Mouse (Mus musculus): ENCODE measurements around the gene Tlk2. TPM values are rescaled to one million over a fixed set of nuclear protein-coding genes. Genes with fewer than 3 reads are reported as not detected.

Gene Tlk2
- polyA plus RNA-seq, 1 experiment from 2014 or later = 43.0 TPM

GRCm38 (mm10) chr11:105152357-105152899 is 26.2 kb upstream of the Tlk2 start:
- no peaks in the 10 kb centered on the region for H3K79me2 ChIP-seq (ENCODE audit: inconsistent target)
- H3K36me3 ChIP-seq (ENCODE audit: inconsistent target) = no peaks in the 10 kb centered on the region
- 83% methylated on average over 11 of the region's 11 CpGs for WGBS (ENCODE audit: missing documents)
- H3K4me3 ChIP-seq (ENCODE audit: inconsistent target) = no peak overlapping the region
- H3K27ac ChIP-seq = no peak overlapping the region

GRCm38 (mm10) chr11:105153068-105153833 is 25.4 kb upstream of the Tlk2 start:
- H3K36me3 ChIP-seq (ENCODE audit: inconsistent target) = no peaks in the 10 kb centered on the region
- 58% methylated on average over 12 of the region's 12 CpGs for WGBS (ENCODE audit: missing documents)
- no peak overlapping the region for H3K27ac ChIP-seq
- H3K4me3 ChIP-seq (ENCODE audit: inconsistent target) = no peak overlapping the region
- H3K79me2 ChIP-seq (ENCODE audit: inconsistent target) = no peaks in the 10 kb centered on the region

- Histone ChIP-seq H3K27ac (no peak overlapping the region), H3K36me3 (ENCODE audit: inconsistent target) (no peaks in the 10 kb centered on the region), H3K4me3 (ENCODE audit: inconsistent target) (no peak overlapping the region), H3K79me2 (ENCODE audit: inconsistent target) (no peaks in the 10 kb centered on the region)
- 94% methylated on average over 4 of the region's 4 CpGs for WGBS (ENCODE audit: missing documents)
Measured at GRCm38 (mm10) chr11:105155915-105156314, 22.7 kb upstream of the Tlk2 start.

- 82% methylated on average over 19 of the region's 19 CpGs for WGBS (ENCODE audit: missing documents)
- Histone ChIP-seq H3K36me3 (ENCODE audit: inconsistent target) (no peaks in the 10 kb centered on the region), H3K27ac (no peak overlapping the region), H3K79me2 (ENCODE audit: inconsistent target) (no peaks in the 10 kb centered on the region), H3K4me3 (ENCODE audit: inconsistent target) (no peak overlapping the region)
Measured at GRCm38 (mm10) chr11:105156748-105157267, 21.8 kb upstream of the Tlk2 start.

GRCm38 (mm10) chr11:105158047-105158446 is 20.6 kb upstream of the Tlk2 start:
- Histone ChIP-seq H3K4me3 (ENCODE audit: inconsistent target) (no peak overlapping the region), H3K36me3 (ENCODE audit: inconsistent target) (no peaks in the 10 kb centered on the region), H3K27ac (no peak overlapping the region), H3K79me2 (ENCODE audit: inconsistent target) (no peaks in the 10 kb centered on the region)

- Histone ChIP-seq H3K79me2 (ENCODE audit: inconsistent target) (no peaks in the 10 kb centered on the region), H3K27ac (no peak overlapping the region), H3K36me3 (ENCODE audit: inconsistent target) (no peaks in the 10 kb centered on the region), H3K4me3 (ENCODE audit: inconsistent target) (no peak overlapping the region)
- 85% methylated on average over 6 of the region's 6 CpGs for WGBS (ENCODE audit: missing documents)
Measured at GRCm38 (mm10) chr11:105159673-105160360, 18.8 kb upstream of the Tlk2 start.

- H3K27ac ChIP-seq = no peak overlapping the region
- WGBS (ENCODE audit: missing documents) = 86% methylated on average over 2 of the region's 2 CpGs
- no peak overlapping the region for H3K4me3 ChIP-seq (ENCODE audit: inconsistent target)
- H3K79me2 ChIP-seq (ENCODE audit: inconsistent target) = no peaks in the 10 kb centered on the region
- H3K36me3 ChIP-seq (ENCODE audit: inconsistent target) = no peaks in the 10 kb centered on the region
Measured at GRCm38 (mm10) chr11:105161411-105161810, 17.2 kb upstream of the Tlk2 start.

- Histone ChIP-seq H3K27ac (no peak overlapping the region), H3K4me3 (ENCODE audit: inconsistent target) (no peak overlapping the region), H3K79me2 (ENCODE audit: inconsistent target) (no peaks in the 10 kb centered on the region), H3K36me3 (ENCODE audit: inconsistent target) (no peaks in the 10 kb centered on the region)
- 89% methylated on average over 68 of the region's 69 CpGs for WGBS (ENCODE audit: missing documents)
Measured at GRCm38 (mm10) chr11:105164516-105165510, 13.8 kb upstream of the Tlk2 start.

- Histone ChIP-seq H3K27ac (no peak overlapping the region), H3K79me2 (ENCODE audit: inconsistent target) (no peaks in the 10 kb centered on the region), H3K36me3 (ENCODE audit: inconsistent target) (no peaks in the 10 kb centered on the region), H3K4me3 (ENCODE audit: inconsistent target) (no peak overlapping the region)
- WGBS (ENCODE audit: missing documents) = 88% methylated on average over 10 of the region's 10 CpGs
Measured at GRCm38 (mm10) chr11:105166780-105167179, 11.8 kb upstream of the Tlk2 start.

- Histone ChIP-seq H3K79me2 (ENCODE audit: inconsistent target) (peaks cover 24% of the 10 kb centered on the region), H3K4me3 (ENCODE audit: inconsistent target) (no peak overlapping the region), H3K27ac (no peak overlapping the region), H3K36me3 (ENCODE audit: inconsistent target) (peaks cover 6% of the 10 kb centered on the region; the same call in 1 of the 2 replicates)
- WGBS (ENCODE audit: missing documents) = 93% methylated on average over 4 of the region's 4 CpGs
Measured at GRCm38 (mm10) chr11:105179523-105179922, 916 bp downstream of the Tlk2 start.

- 7% methylated on average over 35 of the region's 35 CpGs for WGBS (ENCODE audit: missing documents)
- Histone ChIP-seq H3K27ac (no peak overlapping the region), H3K79me2 (ENCODE audit: inconsistent target) (peaks cover 35% of the 10 kb centered on the region), H3K36me3 (ENCODE audit: inconsistent target) (peaks cover 16% of the 10 kb centered on the region; the same call in 1 of the 2 replicates), H3K4me3 (ENCODE audit: inconsistent target) (peak overlapping the region; percentile 36)
Measured at GRCm38 (mm10) chr11:105180471-105181091, 2.0 kb downstream of the Tlk2 start.

GRCm38 (mm10) chr11:105181126-105181637 is 2.6 kb downstream of the Tlk2 start:
- H3K27ac ChIP-seq = no peak overlapping the region
- under 1% methylated on average over 52 of the region's 60 CpGs for WGBS (ENCODE audit: missing documents)
- peaks cover 21% of the 10 kb centered on the region; the same call in 1 of the 2 replicates for H3K36me3 ChIP-seq (ENCODE audit: inconsistent target)

GRCm38 (mm10) chr11:105181689-105182460 is 3.3 kb downstream of the Tlk2 start:
- WGBS (ENCODE audit: missing documents) = 1% methylated on average over 73 of the region's 89 CpGs
- peaks cover 24% of the 10 kb centered on the region; the same call in 1 of the 2 replicates for H3K36me3 ChIP-seq (ENCODE audit: inconsistent target)
- H3K4me3 ChIP-seq (ENCODE audit: inconsistent target) = peak overlapping the region; percentile 81
- peaks cover 48% of the 10 kb centered on the region for H3K79me2 ChIP-seq (ENCODE audit: inconsistent target)
- peak overlapping the region; percentile 63 for H3K27ac ChIP-seq

More at GRCm38 (mm10) chr11:105181126-105181637, 2.6 kb downstream of the Tlk2 start:
- peak overlapping the region; percentile 36; the same call in 1 of the 2 replicates for H3K4me3 ChIP-seq (ENCODE audit: inconsistent target)
- peaks cover 41% of the 10 kb centered on the region for H3K79me2 ChIP-seq (ENCODE audit: inconsistent target)
